Mouse (Mus musculus) liver, embryonic 14.5 days (tissue): ENCODE results near the gene Tmem114.

Experiments used
- CTCF ChIP-seq: IDR thresholded peaks from 2 replicates; pipeline ENCODE4 v1.5.1; 2016; ENCODE audit warnings: antibody characterized with exemption, low read depth, control low read depth
- EP300 ChIP-seq: IDR thresholded peaks from 2 replicates; pipeline ENCODE4 v1.6.1; 2016; ENCODE audit warnings: antibody characterized with exemption, low read depth

- TF ChIP-seq CTCF = no peak
- no peak for TF ChIP-seq EP300
Measured at GRCm38 (mm10) chr16:8402663-8403062, 22.3 kb downstream of the Tmem114 start.
